Mouse (Mus musculus) heart, adult 8-10 months (tissue): ENCODE data around the gene Lck. TPM values are rescaled to one million over a fixed set of nuclear protein-coding genes. Genes with fewer than 3 reads are reported as not detected.
"Not testable (repeated sequence)": the region's sequence is repeated elsewhere in the genome, so short reads cannot be mapped to it uniquely, and the experiment has no call there.

Experiments
- DNase-seq: peaks from one replicate; pipeline ENCODE4 v3.0.0; 2022; ENCODE audit warnings: low spot score
- total RNA-seq, 4 experiments: library from RNA; stranded (reverse); gene quantifications; 2 replicates each; pipeline ENCODE4 v1.2.4; 2022

Lck gene
- total RNA-seq, 4 experiments from 2014 or later: 0.14 to 1.3 (median 0.53) TPM; not detected in 1

GRCm38 (mm10) chr4:129555862-129556531, 17.4 kb downstream of the Lck start:
- DNase-seq: no peak

GRCm38 (mm10) chr4:129555421-129555861, 18.0 kb downstream of the Lck start:
- DNase-seq: no peak

GRCm38 (mm10) chr4:129554512-129554911, 18.9 kb downstream of the Lck start:
- DNase-seq: not testable (repeated sequence)

GRCm38 (mm10) chr4:129550295-129550694, 23.1 kb downstream of the Lck start:
- DNase-seq: no peak

GRCm38 (mm10) chr4:129549306-129549705, 24.1 kb downstream of the Lck start:
- no peak for DNase-seq

GRCm38 (mm10) chr4:129547631-129548030, 25.8 kb downstream of the Lck start:
- DNase-seq: not testable (repeated sequence)

GRCm38 (mm10) chr4:129544106-129544505, 29.3 kb downstream of the Lck start:
- no peak for DNase-seq

GRCm38 (mm10) chr4:129542592-129543141, 30.8 kb downstream of the Lck start, which contains the start of gene Hdac1:
Gene Hdac1 (minus strand): TSS chr4:129542713.
- DNase-seq: peak; percentile 95

- no peak for DNase-seq
Measured at GRCm38 (mm10) chr4:129541868-129542591, 31.4 kb downstream of the Lck start.

GRCm38 (mm10) chr4:129540012-129540411, 33.4 kb downstream of the Lck start:
- DNase-seq: no peak

- DNase-seq: not testable (repeated sequence)
Measured at GRCm38 (mm10) chr4:129528901-129529300, 44.5 kb downstream of the Lck start.

- no peak for DNase-seq
Measured at GRCm38 (mm10) chr4:129525889-129526288, 47.6 kb downstream of the Lck start.

GRCm38 (mm10) chr4:129525338-129525737, 48.1 kb downstream of the Lck start:
- DNase-seq: no peak

GRCm38 (mm10) chr4:129518519-129518918, 54.9 kb downstream of the Lck start:
- DNase-seq: no peak

- no peak for DNase-seq
Measured at GRCm38 (mm10) chr4:129516925-129517324, 56.5 kb downstream of the Lck start.

- peak; percentile 31 for DNase-seq
Measured at GRCm38 (mm10) chr4:129514300-129514898, 59.0 kb downstream of the Lck start.

- DNase-seq: no peak
Measured at GRCm38 (mm10) chr4:129513891-129514290, 59.5 kb downstream of the Lck start.

GRCm38 (mm10) chr4:129513086-129513767, 60.2 kb downstream of the Lck start, which contains the start of gene Marcksl1:
Gene Marcksl1 (plus strand): TSS chr4:129513581.
- DNase-seq: peak; percentile 69

- no peak for DNase-seq
Measured at GRCm38 (mm10) chr4:129511413-129512096, 61.9 kb downstream of the Lck start.

- DNase-seq: no peak
Measured at GRCm38 (mm10) chr4:129510723-129511412, 62.6 kb downstream of the Lck start.
